In genomic region chr15:96164771-96165431, GRCm38 (mm10) we compare ENCODE assay signal across 12 mouse cellular contexts.
DNase-seq lines count a peak whose midpoint lies in the region; ATAC-seq lines count a peak whose summit lies in the region.
"Had no signal": no experiment of that assay in that cellular context is flagged by ENCODE, and none has a peak within 500 bp of the region (broad histone marks: within the 10 kb centered on the region; RNA-seq: fewer than 3 reads in every experiment).

No protein-coding gene starts in this region.

- peak overlapping the region; percentile 38 for H3K4me2 ChIP-seq in hindbrain, embryonic 15.5 days
- H3K4me2 ChIP-seq in midbrain, embryonic 16.5 days (ENCODE audit: low read length): peak overlapping the region; percentile 42
- H3K4me2 ChIP-seq: liver, embryonic 12.5 days had no signal

- H3K9ac ChIP-seq in hindbrain, embryonic 15.5 days: no peak overlapping the region
- no peak overlapping the region for H3K9ac ChIP-seq in midbrain, embryonic 16.5 days (ENCODE audit: low read depth, low read length)
- H3K9ac ChIP-seq: liver, embryonic 12.5 days had no signal

- H3K9me3 ChIP-seq in hindbrain, embryonic 15.5 days: no peaks in the 10 kb centered on the region
- H3K9me3 ChIP-seq in midbrain, embryonic 16.5 days (replicated peaks; ENCODE audit: control insufficient read depth, low read length, poor library complexity, severe bottlenecking): no peaks in the 10 kb centered on the region
- H3K9me3 ChIP-seq: liver, embryonic 12.5 days had no signal

- DNase-seq in layer of hippocampus, adult 11-12 months (ENCODE audit: low spot score): peak; percentile 41
- DNase-seq in layer of hippocampus, postnatal 25 days (ENCODE audit: extremely low spot score in 1 of 2, low spot score in 1 of 2): no peak
- peak; percentile 25 for DNase-seq in cerebellum, adult 9-10 months
- DNase-seq in thymus, postnatal 10 days (ENCODE audit: low spot score in 2 of 2): no peak
- no peak for DNase-seq in B cell, adult 2 months
- DNase-seq: adrenal gland, postnatal 10 days; embryo, embryonic 11 days had no signal

- peak; percentile 83; the same call in 1 of the 2 replicates for ATAC-seq in hindbrain, embryonic 15.5 days (ENCODE audit: low FRiP score, low read depth)
- ATAC-seq in midbrain, embryonic 16.5 days: 0 out of 2 replicates have a peak, but pooled peaks have one; percentile 56
- no peak for ATAC-seq in inflammation-experienced regulatory T-cells, adult 6 months
- ATAC-seq: liver, embryonic 12.5 days; Patski had no signal

- peaks cover 2% of the 10 kb centered on the region; the same call in 1 of the 2 replicates for H3K27me3 ChIP-seq in hindbrain, embryonic 15.5 days
- H3K27me3 ChIP-seq in midbrain, embryonic 16.5 days (ENCODE audit: control insufficient read depth, insufficient read depth, low read depth, low read length): peaks cover under 1% of the 10 kb centered on the region; the same call in 1 of the 2 replicates

- H3K4me1 ChIP-seq in hindbrain, embryonic 15.5 days (replicated peaks): peaks cover 20% of the 10 kb centered on the region
- peaks cover 11% of the 10 kb centered on the region; the same call in 1 of the 2 replicates for H3K4me1 ChIP-seq in midbrain, embryonic 16.5 days (ENCODE audit: control insufficient read depth, insufficient read depth, low read length)
- H3K4me1 ChIP-seq: liver, embryonic 12.5 days had no signal

- H3K4me3 ChIP-seq in hindbrain, embryonic 15.5 days: peak overlapping the region; percentile 7; the same call in 1 of the 2 replicates
- no peak overlapping the region for H3K4me3 ChIP-seq in midbrain, embryonic 16.5 days (ENCODE audit: low read depth, low read length)
- H3K4me3 ChIP-seq: liver, embryonic 12.5 days had no signal

- H3K27ac ChIP-seq in hindbrain, embryonic 15.5 days (replicated peaks): peak overlapping the region; percentile 62
- peak overlapping the region; percentile 64 for H3K27ac ChIP-seq in midbrain, embryonic 16.5 days (ENCODE audit: low read length)
- H3K27ac ChIP-seq: liver, embryonic 12.5 days had no signal

- no peaks in the 10 kb centered on the region for H3K36me3 ChIP-seq in hindbrain, embryonic 15.5 days
- no peaks in the 10 kb centered on the region for H3K36me3 ChIP-seq in midbrain, embryonic 16.5 days (ENCODE audit: control insufficient read depth, insufficient read depth, low read length)
- H3K36me3 ChIP-seq: liver, embryonic 12.5 days had no signal

- 29% methylated on average over 13 of the region's 13 CpGs for WGBS in hindbrain, embryonic 15.5 days
- WGBS in midbrain, embryonic 16.5 days: 44% methylated on average over 13 of the region's 13 CpGs

Comparison
In these comparisons a context has a peak if more than half of its experiments do, and no peak if none do; other contexts are left out.
1. DNase-seq: peak in layer of hippocampus, adult 11-12 months (single experiment) and cerebellum, adult 9-10 months (single experiment); none in layer of hippocampus, postnatal 25 days (0 of 2), thymus, postnatal 10 days (0 of 2) and B cell, adult 2 months (0 of 2).